Mouse (Mus musculus) liver, embryonic 14.5 days (tissue): ENCODE measurements around the gene Gm4969.

Experiments
- CTCF ChIP-seq: IDR thresholded peaks from 2 replicates; pipeline ENCODE4 v1.5.1; 2016; ENCODE audit warnings: antibody characterized with exemption, low read depth, control low read depth
- EP300 ChIP-seq: IDR thresholded peaks from 2 replicates; pipeline ENCODE4 v1.6.1; 2016; ENCODE audit warnings: antibody characterized with exemption, low read depth

DNA sequence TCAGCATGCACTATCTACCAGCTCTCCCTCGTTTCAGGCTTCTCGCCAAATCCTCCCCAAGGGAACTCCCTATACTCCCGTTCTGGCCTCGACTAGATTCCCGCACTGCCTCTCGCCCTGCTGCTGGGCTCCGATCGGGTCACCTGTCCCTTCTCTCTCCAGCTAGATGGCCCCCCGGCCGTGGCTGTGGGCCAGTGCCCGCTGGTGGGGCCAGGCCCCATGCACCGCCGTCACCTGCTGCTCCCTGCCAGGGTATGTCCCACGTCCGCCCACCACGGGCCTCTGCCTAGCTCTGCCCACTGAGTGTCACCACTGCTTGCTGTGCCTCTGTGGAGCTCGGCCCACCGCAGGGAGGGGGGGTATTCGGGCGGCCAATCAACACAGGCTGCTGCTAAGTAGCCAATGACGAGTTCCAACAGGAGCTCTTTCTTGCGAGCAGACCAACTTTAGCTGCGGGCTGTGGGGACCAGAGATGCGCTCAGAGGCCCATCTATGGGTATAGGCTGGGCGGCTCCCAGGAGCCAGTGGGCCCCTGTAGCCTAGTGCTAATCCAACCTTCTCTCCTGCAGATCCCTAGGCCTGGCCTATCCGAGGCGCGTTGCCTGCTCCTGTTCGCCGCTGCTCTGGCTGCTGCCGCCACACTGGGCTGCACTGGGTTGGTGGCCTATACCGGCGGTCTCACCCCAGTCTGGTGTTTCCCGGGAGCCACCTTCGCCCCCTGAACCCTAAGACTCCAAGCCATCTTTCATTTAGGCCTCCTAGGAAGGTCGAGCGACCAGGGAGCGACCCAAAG lies 25.6 kb downstream of the Gm4969 start:
- TF ChIP-seq CTCF = no peak
- TF ChIP-seq EP300 = no peak
